Mouse (Mus musculus) brain, embryonic 14.5 days (tissue): ENCODE data around the gene Helz2.

Experiments used
- CTCF ChIP-seq: fragments of 200-500 bp; IDR thresholded peaks from 2 replicates; pipeline ENCODE4 v1.5.1; 2012; ENCODE audit warnings: inconsistent platforms, mild to moderate bottlenecking, moderate library complexity, borderline replicate concordance; ENCODE audit not compliant: insufficient read depth, insufficient read length; ENCODE audit errors: extremely low read depth
- POLR2A ChIP-seq: fragments of 200-500 bp; IDR thresholded peaks from 2 replicates; pipeline ENCODE4 v1.6.1; 2012; ENCODE audit warnings: mild to moderate bottlenecking, inconsistent platforms, borderline replicate concordance; ENCODE audit not compliant: poor library complexity, insufficient read depth, insufficient read length, severe bottlenecking; ENCODE audit errors: extremely low read depth

DNA sequence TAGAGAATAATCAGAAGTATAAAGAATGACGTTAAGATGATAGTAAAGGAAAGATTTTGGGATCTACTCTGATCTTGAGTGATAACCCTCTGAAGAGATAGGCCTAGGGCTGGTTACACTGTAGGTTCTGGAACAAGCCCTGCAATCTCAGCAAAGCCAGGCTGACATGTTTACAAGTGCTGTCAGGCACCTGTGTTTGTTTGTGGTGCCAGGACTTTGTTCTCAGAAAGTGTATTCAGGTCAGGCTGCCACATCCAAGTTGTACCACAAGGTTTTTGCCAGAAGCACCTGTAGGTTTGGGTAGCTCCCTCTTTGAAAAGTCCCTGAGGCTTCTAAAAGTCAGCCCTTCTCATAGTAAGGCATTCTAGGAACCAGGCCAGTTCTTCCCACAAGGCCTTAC is 52.5 kb downstream of the Helz2 start:
- TF ChIP-seq POLR2A (no peak), CTCF (no peak)
